Mouse (Mus musculus) testis, adult 2 months (tissue): ENCODE data around the gene H2-Ob.

Experiments
- CTCF ChIP-seq: fragments of 200-500 bp; IDR thresholded peaks from 2 replicates; pipeline ENCODE4 v1.5.1; 2012; ENCODE audit warnings: low read depth, mild to moderate bottlenecking, inconsistent platforms, low read length, moderate library complexity; ENCODE audit not compliant: control insufficient read depth, insufficient read depth, insufficient replicate concordance
- POLR2A ChIP-seq: fragments of 200-500 bp; IDR thresholded peaks from 2 replicates; pipeline ENCODE4 v1.6.1; 2012; ENCODE audit warnings: low read depth, mild to moderate bottlenecking, inconsistent platforms, low read length, moderate library complexity; ENCODE audit not compliant: control insufficient read depth

- no peak for TF ChIP-seq CTCF
- TF ChIP-seq POLR2A = no peak
Observed at GRCm38 (mm10) chr17:34286999-34287398, 48.3 kb downstream of the H2-Ob start.
